Mouse (Mus musculus) thymus, adult 2 months (tissue): ENCODE results near the gene Ywhah. TPM values are rescaled to one million over a fixed set of nuclear protein-coding genes. Genes with fewer than 3 reads are reported as not detected.

Experiments used
- DNase-seq: peaks from one replicate; pipeline ENCODE4 v3.0.0; 2021
- H3K27ac ChIP-seq: fragments of 200-500 bp; 2 replicates; pipeline ENCODE4 v1.5.1; 2012; ENCODE audit warnings: low read length, control low read depth; ENCODE audit not compliant: control insufficient read depth, insufficient read depth
- H3K27me3 ChIP-seq: fragments of 200-500 bp; 2 replicates; pipeline ENCODE4 v1.6.1; 2012; ENCODE audit warnings: mild to moderate bottlenecking, low read length, moderate library complexity, mixed read lengths; ENCODE audit not compliant: control insufficient read depth, insufficient read depth
- H3K36me3 ChIP-seq: fragments of 200-500 bp; 2 replicates; pipeline ENCODE4 v1.6.1; 2012; ENCODE audit warnings: mild to moderate bottlenecking, low read length, moderate library complexity; ENCODE audit not compliant: control insufficient read depth, insufficient read depth
- H3K4me1 ChIP-seq: fragments of 200-500 bp; replicated peaks from 2 replicates; pipeline ENCODE4 v1.6.1; 2012; ENCODE audit warnings: low read length; ENCODE audit not compliant: control insufficient read depth, insufficient read depth
- H3K4me3 ChIP-seq: fragments of 200-500 bp; 2 replicates; pipeline ENCODE4 v1.5.1; 2012; ENCODE audit warnings: mild to moderate bottlenecking, low read length, control low read depth, moderate library complexity; ENCODE audit not compliant: control insufficient read depth, insufficient read depth
- CTCF ChIP-seq: fragments of 200-500 bp; IDR thresholded peaks from 2 replicates; pipeline ENCODE4 v1.5.1; 2012; ENCODE audit warnings: mild to moderate bottlenecking, control low read depth, low read length, moderate library complexity, borderline replicate concordance; ENCODE audit not compliant: control insufficient read depth, poor library complexity, insufficient read depth; ENCODE audit errors: extremely low read depth
- POLR2A ChIP-seq: fragments of 200-500 bp; IDR thresholded peaks from 2 replicates; pipeline ENCODE4 v1.6.1; 2012; ENCODE audit warnings: mild to moderate bottlenecking, low read length, control low read depth, moderate library complexity; ENCODE audit not compliant: control insufficient read depth, poor library complexity, insufficient read depth; ENCODE audit errors: extremely low read depth
- WGBS: fragments of 180-500 bp; shearing (Covaris S2); methylation state at CpG from one replicate; pipeline ENCODE4 v1.1.7; 2018; 5-methylcytosine and 5-hydroxymethylcytosine counted together
- polyA plus RNA-seq: library from polyadenylated mRNA; depleted of rRNA; stranded (reverse); fragments of >200 nt; gene quantifications from 2 replicates; pipeline ENCODE4 v1.2.3, GENCODE M21; 2012

Ywhah gene
- polyA plus RNA-seq, 1 experiment: 171 TPM

DNA sequence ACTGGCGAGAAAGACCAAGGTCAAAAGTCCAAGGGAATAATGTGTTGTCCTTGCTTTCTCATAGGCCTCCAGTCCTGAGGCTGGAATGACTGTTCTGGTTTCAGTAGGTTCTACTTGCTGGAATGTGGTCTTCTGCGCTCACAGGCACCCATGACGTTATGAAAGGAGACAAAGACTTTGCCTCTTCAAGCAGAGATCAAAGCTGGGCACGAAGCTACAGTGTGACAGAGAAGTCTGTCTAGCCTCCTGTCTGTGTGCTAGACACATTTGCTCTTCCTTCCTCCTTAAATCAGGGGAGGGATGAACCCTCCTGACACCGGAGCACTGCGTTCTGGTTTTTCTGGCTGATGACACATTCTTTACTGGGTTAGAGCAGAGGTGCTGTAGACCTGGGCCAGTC is 15.1 kb upstream of the Ywhah start:
- H3K4me1 ChIP-seq: no peaks in the 10 kb centered on the region
- DNase-seq: no peak
- WGBS: 42% methylated on average over 6 of the region's 6 CpGs
- TF ChIP-seq POLR2A (no peak), CTCF (no peak)
- no peak overlapping the region for H3K4me3 ChIP-seq
- H3K27ac ChIP-seq: no peak overlapping the region
- no peaks in the 10 kb centered on the region for H3K27me3 ChIP-seq
- H3K36me3 ChIP-seq: no peaks in the 10 kb centered on the region

DNA sequence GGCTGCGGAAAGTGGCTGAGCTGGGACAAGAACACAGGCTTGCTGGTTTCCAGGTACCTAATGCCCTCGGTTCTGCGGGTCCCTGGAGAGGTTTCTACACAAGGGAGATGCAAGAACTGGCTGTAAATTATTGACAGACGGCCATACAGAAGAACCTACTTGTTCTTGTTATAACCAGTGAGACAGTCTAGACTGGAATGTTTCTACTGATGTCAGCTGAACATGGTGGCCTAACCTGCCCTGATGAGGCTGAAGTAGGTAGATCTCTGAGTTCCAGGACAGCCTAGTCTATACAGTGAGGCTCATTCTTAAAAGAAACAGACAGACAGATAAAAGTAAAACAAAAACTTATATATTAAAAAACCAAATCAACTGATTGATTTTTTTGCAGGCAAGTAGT is 14.5 kb upstream of the Ywhah start:
- no peak for DNase-seq
- Histone ChIP-seq H3K4me1 (no peaks in the 10 kb centered on the region), H3K4me3 (no peak overlapping the region), H3K27me3 (no peaks in the 10 kb centered on the region), H3K27ac (no peak overlapping the region), H3K36me3 (no peaks in the 10 kb centered on the region)
- TF ChIP-seq CTCF (no peak), POLR2A (no peak)
- 94% methylated on average over 4 of the region's 4 CpGs for WGBS

DNA sequence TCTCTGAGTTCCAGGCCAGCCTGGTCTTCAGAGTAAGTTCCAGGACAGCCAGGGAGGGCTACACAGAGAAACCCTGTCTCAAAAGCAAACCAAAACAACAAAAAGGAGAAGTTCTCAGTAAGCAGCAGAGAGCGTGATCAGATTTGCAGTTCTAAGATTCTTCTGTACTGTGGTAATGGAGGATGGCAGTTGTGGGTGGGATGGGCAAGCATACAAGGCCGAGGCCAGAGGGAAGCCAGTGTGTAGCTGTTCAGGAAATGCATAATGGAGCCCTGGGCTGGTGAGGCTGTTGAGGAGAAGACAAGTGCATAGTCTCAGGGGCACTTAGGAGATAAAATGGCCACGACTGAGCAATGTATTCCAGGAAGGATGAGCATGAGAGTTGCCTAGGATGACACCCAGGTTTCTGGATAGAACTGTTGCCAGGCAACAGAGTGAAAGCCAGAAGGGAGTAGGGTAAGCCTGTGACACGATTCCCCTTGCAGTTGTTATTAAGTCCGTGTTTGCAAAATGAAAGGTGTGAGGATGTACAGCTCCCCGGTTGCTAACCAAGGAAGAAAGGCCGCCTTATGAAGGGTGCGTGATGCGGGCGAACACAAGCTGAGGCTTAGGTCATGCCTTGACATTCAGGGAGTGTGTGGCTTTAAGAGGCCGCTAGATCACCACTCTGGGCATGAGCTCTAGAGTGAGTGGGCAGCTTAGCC is 13.0 kb upstream of the Ywhah start:
- DNase-seq: no peak
- Histone ChIP-seq H3K4me3 (no peak overlapping the region), H3K36me3 (no peaks in the 10 kb centered on the region), H3K4me1 (no peaks in the 10 kb centered on the region; the same call in 1 of the 2 replicates), H3K27me3 (no peaks in the 10 kb centered on the region), H3K27ac (no peak overlapping the region)
- WGBS: 64% methylated on average over 11 of the region's 11 CpGs
- TF ChIP-seq POLR2A (no peak), CTCF (no peak)

DNA sequence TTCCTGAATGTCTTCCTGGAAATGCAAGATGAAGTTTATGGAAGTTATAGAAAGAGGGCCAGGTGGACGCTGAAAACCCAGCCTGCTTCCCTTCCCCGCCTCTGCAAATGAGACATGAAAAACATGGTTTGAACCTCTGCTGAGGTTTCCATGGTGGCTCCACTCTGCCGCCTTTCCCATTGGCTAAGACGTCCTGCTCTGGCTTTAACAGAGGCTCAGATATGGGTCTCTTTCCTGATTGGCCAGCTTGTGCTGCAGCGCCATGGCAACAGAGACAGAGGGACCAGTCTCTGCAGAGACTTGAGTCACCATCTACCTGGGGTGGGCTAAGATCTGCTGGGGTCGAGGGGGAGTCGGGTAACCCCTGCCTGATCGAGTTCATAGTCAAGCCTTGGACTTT is 11.9 kb upstream of the Ywhah start:
- no peak for DNase-seq
- WGBS: 88% methylated on average over 8 of the region's 8 CpGs
- H3K4me1 ChIP-seq: no peaks in the 10 kb centered on the region; the same call in 1 of the 2 replicates
- no peak overlapping the region for H3K27ac ChIP-seq
- no peaks in the 10 kb centered on the region for H3K27me3 ChIP-seq
- TF ChIP-seq POLR2A (no peak), CTCF (no peak)
- no peaks in the 10 kb centered on the region for H3K36me3 ChIP-seq
- no peak overlapping the region for H3K4me3 ChIP-seq

DNA sequence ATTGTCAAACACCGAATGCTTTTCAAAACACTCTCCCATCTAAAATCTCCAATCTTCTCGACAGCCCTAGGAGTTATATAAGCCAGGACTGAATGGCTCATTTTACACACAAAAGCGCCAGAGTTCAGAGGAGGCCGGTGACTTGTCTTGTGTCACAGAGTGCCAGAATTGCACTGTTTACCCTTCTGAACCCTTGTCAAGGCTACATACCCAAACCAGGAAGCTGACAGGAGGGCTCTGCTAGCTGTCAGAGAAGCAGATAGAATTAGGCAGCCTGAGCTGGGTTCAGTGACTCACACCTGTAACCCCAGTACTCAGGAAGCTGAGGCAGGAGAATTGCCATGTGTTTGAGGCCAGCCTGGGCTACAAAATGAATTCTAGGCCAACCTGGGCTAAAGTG is 11.2 kb upstream of the Ywhah start:
- TF ChIP-seq POLR2A (no peak), CTCF (no peak)
- Histone ChIP-seq H3K27me3 (no peaks in the 10 kb centered on the region), H3K27ac (no peak overlapping the region), H3K36me3 (no peaks in the 10 kb centered on the region), H3K4me3 (no peak overlapping the region), H3K4me1 (no peaks in the 10 kb centered on the region; the same call in 1 of the 2 replicates)
- WGBS: 96% methylated on average over 4 of the region's 4 CpGs
- no peak for DNase-seq

DNA sequence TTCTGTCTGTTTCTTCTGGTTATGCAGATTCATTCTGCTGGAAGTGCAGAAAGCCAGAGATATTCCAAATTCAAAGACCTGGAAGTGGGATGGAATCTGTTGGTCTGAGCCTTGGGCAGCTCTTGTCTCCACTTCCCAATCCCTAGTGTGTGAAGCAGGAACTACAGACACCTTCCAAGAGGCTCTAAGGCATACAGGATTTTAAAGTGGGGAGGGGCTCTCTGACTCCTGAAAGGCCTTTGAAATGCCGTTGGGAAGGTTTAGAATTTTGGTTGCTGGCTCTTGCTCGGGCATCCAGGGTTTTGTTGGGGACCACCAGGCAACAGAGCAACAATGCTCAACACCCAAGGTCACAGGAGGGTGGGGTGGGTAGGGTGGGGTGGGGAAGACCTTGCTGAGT is 9.3 kb upstream of the Ywhah start:
- 90% methylated on average over 2 of the region's 2 CpGs for WGBS
- no peaks in the 10 kb centered on the region for H3K36me3 ChIP-seq
- no peaks in the 10 kb centered on the region for H3K27me3 ChIP-seq
- H3K4me3 ChIP-seq: no peak overlapping the region
- H3K4me1 ChIP-seq: no peaks in the 10 kb centered on the region; the same call in 1 of the 2 replicates
- DNase-seq: no peak
- no peak overlapping the region for H3K27ac ChIP-seq
- TF ChIP-seq POLR2A (no peak), CTCF (no peak)
